Mouse (Mus musculus) embryonic facial prominence, embryonic 14.5 days (tissue): ENCODE results near the gene Insyn1. TPM values are rescaled to one million over a fixed set of nuclear protein-coding genes. Genes with fewer than 3 reads are reported as not detected.

Experiments used
- ATAC-seq: fragments of 200-750 bp; cut with Nextera tagmentation; 2 replicates; pipeline ENCODE4 v1.8.0; 2017; ENCODE audit warnings: low read depth, moderate number of reproducible peaks, moderate TSS enrichment
- DNase-seq: peaks from one replicate; pipeline ENCODE4 v3.0.0-alpha.2; 2015; ENCODE audit warnings: low spot score
- H3K27ac ChIP-seq: fragments of 300-500 bp; sonication (generic); replicated peaks from 2 replicates; pipeline ENCODE4 v1.5.1; 2014; ENCODE audit warnings: low read depth, mild to moderate bottlenecking, low read length, moderate library complexity
- H3K27me3 ChIP-seq: fragments of 300-500 bp; sonication (generic); replicated peaks from 2 replicates; pipeline ENCODE4 v1.6.1; 2014; ENCODE audit warnings: low read length; ENCODE audit not compliant: control insufficient read depth, insufficient read depth
- H3K36me3 ChIP-seq: fragments of 300-500 bp; sonication (generic); 2 replicates; pipeline ENCODE4 v1.6.1; 2014; ENCODE audit warnings: low read length, mixed read lengths; ENCODE audit not compliant: control insufficient read depth, insufficient read depth
- H3K4me1 ChIP-seq: fragments of 300-500 bp; sonication (generic); 2 replicates; pipeline ENCODE4 v1.6.1; 2014; ENCODE audit warnings: antibody characterized with exemption, low read length; ENCODE audit not compliant: control insufficient read depth, insufficient read depth
- H3K4me2 ChIP-seq: fragments of 300-500 bp; sonication (generic); 2 replicates; pipeline ENCODE4 v1.6.1; 2014; ENCODE audit warnings: low read depth, mild to moderate bottlenecking, low read length, moderate library complexity, mixed read lengths
- H3K4me3 ChIP-seq: fragments of 300-500 bp; sonication (generic); 2 replicates; pipeline ENCODE4 v1.5.1; 2014; ENCODE audit warnings: low read depth, mild to moderate bottlenecking, low read length
- H3K9ac ChIP-seq: fragments of 300-500 bp; sonication (generic); 2 replicates; pipeline ENCODE4 v1.6.1; 2014; ENCODE audit warnings: low read depth, mild to moderate bottlenecking, low read length, moderate library complexity, mixed read lengths
- H3K9me3 ChIP-seq: fragments of 300-500 bp; sonication (generic); 2 replicates; pipeline ENCODE4 v1.6.1; 2016; ENCODE audit warnings: low read length; ENCODE audit not compliant: control insufficient read depth
- WGBS: fragments of 180-500 bp; shearing (Covaris S2); extraction: QIAGEN DNeasy Blood & Tissue Kit; methylation state at CpG from one replicate; pipeline ENCODE4 v1.1.7; 2014; 5-methylcytosine and 5-hydroxymethylcytosine counted together
- polyA plus RNA-seq: library from polyadenylated mRNA; unstranded; fragments of >200 nt; fragmentation: Nextera tagmentation; extraction: Ambion mirVana; gene quantifications from 2 replicates; pipeline ENCODE4 v1.2.1, GENCODE M21; 2014

Gene Insyn1
- polyA plus RNA-seq, 1 experiment from 2014 or later: 4.9 TPM

DNA sequence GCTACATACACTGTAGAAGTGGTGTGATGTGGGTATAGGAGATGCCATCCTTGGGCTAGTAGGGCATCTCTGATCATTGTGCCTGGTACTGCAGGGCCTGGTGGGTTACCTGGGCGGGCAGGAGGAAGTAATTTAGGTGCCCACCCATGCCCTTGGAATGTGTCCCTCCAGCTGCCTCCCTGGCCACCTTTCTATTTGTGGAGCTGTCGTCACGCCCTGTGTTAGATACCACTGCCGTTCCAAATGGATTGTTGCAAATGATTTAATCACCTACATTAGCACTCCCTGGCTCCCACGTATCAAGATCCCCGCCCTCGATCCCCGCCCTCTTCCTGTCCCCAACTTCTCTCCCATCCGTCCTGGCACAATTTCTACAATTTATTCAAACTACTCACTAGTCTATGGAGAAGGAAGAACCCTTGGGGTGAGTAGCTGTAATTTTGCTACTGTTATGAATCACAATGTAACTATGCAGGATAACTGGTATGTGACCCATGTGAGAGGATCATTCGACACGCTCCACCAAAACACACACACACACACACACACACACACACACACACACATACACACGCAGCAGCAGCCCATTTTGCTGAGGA is 40.3 kb upstream of the Insyn1 start:
- ATAC-seq (no peak), DNase-seq (no peak)
- 79% methylated on average over 11 of the region's 12 CpGs for WGBS
- H3K9me3 ChIP-seq: no peaks in the 10 kb centered on the region
- H3K27me3 ChIP-seq: no peaks in the 10 kb centered on the region
- no peaks in the 10 kb centered on the region for H3K36me3 ChIP-seq
- 0 out of 2 replicates have a peak, but pooled peaks cover 4% of the 10 kb centered on the region for H3K4me1 ChIP-seq
- no peak overlapping the region for H3K4me3 ChIP-seq
- no peak overlapping the region for H3K4me2 ChIP-seq
- H3K9ac ChIP-seq: no peak overlapping the region
- no peak overlapping the region for H3K27ac ChIP-seq

DNA sequence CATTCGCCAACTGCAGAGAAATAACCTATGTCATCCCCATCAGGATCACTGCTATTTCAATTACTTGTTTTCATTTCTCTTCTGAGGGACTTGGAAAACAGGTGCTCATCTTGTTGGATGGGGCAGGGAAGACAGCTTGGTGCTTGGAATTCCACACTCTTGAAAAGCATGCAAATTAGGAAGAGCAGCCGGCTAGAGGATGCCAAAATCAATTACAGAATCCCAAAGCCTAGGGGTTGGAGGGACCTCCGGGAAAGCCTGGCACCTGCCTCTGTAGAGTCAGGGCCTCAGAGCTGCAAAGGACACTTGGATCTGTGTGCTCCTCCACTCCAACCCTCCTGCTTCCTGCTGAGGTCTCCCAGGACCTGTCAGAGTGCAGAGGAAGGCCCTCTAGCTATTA is 38.9 kb upstream of the Insyn1 start:
- DNase-seq (no peak), ATAC-seq (0 out of 2 replicates have a peak, but pooled peaks have one; percentile 15)
- Histone ChIP-seq H3K9ac (no peak overlapping the region), H3K27ac (no peak overlapping the region), H3K27me3 (no peaks in the 10 kb centered on the region), H3K9me3 (no peaks in the 10 kb centered on the region), H3K4me2 (no peak overlapping the region), H3K4me1 (0 out of 2 replicates have a peak, but pooled peaks cover 4% of the 10 kb centered on the region), H3K36me3 (no peaks in the 10 kb centered on the region), H3K4me3 (no peak overlapping the region)
- WGBS: 30% methylated on average over 3 of the region's 3 CpGs

DNA sequence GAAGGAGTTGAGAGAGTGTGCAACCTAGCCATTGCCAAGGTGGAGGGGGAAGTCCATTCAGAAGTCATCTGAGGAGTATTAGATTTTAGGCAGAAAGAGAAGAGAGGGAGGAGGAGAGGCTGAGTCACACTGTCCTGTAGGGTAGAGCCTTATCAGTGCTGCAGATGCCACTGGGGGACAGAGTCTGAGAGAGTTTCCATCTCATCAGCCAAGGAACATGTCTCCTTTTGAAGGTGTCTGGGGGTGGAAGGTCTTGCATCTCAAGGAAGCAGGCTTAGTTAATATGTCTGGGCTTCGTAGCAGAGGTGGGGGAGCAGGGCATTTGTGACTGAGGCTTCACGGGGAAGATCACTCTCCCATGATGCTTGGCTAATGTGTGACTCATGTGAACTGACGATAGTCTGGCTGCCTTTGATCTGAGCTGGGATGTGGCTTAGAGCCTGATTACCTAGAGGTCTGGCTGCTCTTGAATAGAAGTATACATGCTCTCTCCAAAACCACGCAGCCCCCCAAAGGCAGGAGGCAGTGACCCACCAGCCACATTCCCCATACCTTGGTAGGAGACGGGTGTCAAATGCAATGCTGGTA is 34.5 kb upstream of the Insyn1 start:
- WGBS: 73% methylated on average over 5 of the region's 5 CpGs
- H3K27ac ChIP-seq: no peak overlapping the region
- ATAC-seq: no peak
- H3K4me2 ChIP-seq: no peak overlapping the region
- no peak for DNase-seq
- no peaks in the 10 kb centered on the region for H3K9me3 ChIP-seq
- no peak overlapping the region for H3K9ac ChIP-seq
- no peaks in the 10 kb centered on the region for H3K27me3 ChIP-seq
- no peaks in the 10 kb centered on the region for H3K36me3 ChIP-seq
- peaks cover 27% of the 10 kb centered on the region for H3K4me1 ChIP-seq
- H3K4me3 ChIP-seq: no peak overlapping the region

DNA sequence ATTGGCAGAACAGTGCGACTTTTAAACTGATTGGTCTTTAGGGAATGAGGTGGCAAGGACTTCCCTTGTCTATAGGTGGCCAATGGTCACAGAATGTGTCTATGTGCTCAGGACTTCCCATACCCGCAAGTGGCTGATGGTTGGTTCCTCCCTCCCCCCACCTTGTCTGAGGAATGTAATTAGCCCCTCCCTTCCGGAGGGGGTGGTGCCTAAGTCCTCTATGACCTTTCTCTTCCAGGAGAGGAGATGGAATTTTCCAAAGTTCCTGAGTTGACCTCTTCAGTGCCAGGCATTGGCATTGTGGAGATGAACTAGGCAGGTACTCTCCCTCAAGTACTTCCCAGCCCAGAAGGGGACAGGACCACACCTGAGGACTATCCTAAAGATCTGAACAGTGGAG is 33.5 kb upstream of the Insyn1 start:
- Histone ChIP-seq H3K9me3 (no peaks in the 10 kb centered on the region), H3K4me1 (peaks cover 23% of the 10 kb centered on the region), H3K27me3 (no peaks in the 10 kb centered on the region), H3K4me3 (no peak overlapping the region), H3K9ac (no peak overlapping the region), H3K36me3 (no peaks in the 10 kb centered on the region), H3K27ac (no peak overlapping the region), H3K4me2 (no peak overlapping the region)
- ATAC-seq (no peak), DNase-seq (no peak)
- 29% methylated on average over 3 of the region's 3 CpGs for WGBS

DNA sequence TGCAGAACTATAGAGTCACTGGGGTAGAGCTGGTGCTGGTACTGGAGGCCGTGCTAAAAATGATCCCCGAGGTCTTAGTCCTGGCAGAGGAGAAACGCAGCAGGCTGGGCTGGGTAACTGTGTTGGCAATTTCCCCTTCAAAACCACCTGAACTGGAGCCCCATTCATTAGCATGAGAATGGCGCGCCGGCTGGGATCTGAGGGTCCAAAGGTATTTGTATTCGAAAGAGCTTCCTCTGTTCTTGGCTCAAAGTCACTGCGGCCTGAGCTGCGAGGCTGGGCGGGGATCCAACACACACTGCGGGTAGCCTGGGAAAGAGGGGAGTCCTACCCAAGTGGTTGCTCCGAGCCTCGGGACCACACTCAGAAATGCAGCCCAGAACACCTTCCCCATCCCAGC is 32.6 kb upstream of the Insyn1 start:
- Histone ChIP-seq H3K9me3 (no peaks in the 10 kb centered on the region), H3K27me3 (no peaks in the 10 kb centered on the region), H3K4me2 (no peak overlapping the region), H3K9ac (no peak overlapping the region), H3K36me3 (no peaks in the 10 kb centered on the region), H3K27ac (no peak overlapping the region), H3K4me1 (peaks cover 23% of the 10 kb centered on the region), H3K4me3 (no peak overlapping the region)
- DNase-seq (peak; percentile 79), ATAC-seq (peak; percentile 53)
- WGBS: 8% methylated on average over 13 of the region's 13 CpGs

DNA sequence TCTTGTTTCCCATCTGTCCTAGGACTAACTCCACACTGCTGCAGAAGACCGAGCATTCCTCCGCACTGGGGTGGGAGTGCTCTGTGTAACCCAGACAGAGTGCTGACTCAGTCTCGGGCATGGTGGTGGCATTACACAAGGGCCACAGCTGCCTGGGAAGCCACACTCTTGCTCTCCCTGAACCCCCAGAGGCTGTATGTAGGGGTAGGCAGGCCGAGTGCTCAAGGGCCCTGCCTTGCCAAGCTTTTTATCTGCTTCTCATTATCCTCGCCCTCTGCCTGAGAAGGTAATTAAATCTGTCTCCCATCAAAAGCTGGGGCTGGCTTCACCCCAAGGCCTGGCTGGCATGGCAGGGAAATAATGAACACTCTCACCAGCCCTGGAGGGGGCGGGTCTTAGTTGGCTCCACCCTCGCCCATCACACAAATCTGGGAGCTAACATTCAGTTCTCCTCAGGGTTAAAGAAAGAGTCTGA is 30.9 kb upstream of the Insyn1 start:
- DNase-seq (peak; percentile 80), ATAC-seq (peak; percentile 77)
- no peaks in the 10 kb centered on the region for H3K27me3 ChIP-seq
- H3K9ac ChIP-seq: no peak overlapping the region
- peaks cover 23% of the 10 kb centered on the region for H3K4me1 ChIP-seq
- H3K9me3 ChIP-seq: no peaks in the 10 kb centered on the region
- H3K36me3 ChIP-seq: no peaks in the 10 kb centered on the region
- H3K27ac ChIP-seq: peak overlapping the region; percentile 42; the same call in 1 of the 2 replicates
- WGBS: 38% methylated on average over 7 of the region's 7 CpGs
- H3K4me2 ChIP-seq: no peak overlapping the region
- no peak overlapping the region for H3K4me3 ChIP-seq

DNA sequence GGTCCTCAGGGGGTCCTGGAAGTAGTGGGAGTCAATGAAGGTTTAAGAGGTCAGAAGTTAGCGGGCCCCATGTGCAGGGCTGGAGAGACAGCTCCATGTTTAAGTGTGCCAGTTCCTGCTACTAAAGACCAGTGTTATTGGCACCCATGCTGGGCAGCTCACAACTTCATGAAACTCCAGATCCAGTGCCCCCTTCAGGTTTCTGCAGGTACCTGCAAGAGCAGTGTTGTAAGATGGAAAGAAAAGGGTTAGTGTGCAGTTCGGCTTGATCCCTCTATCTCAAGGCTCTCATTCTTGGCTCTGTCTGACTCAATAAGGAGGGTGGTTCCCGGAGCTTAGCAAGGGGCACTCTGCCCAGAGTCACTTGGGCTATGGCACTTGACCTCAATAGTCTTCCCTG is 30.1 kb upstream of the Insyn1 start:
- DNase-seq (no peak), ATAC-seq (no peak)
- Histone ChIP-seq H3K4me2 (no peak overlapping the region), H3K27ac (peak overlapping the region; percentile 42; the same call in 1 of the 2 replicates), H3K9ac (no peak overlapping the region), H3K9me3 (no peaks in the 10 kb centered on the region), H3K4me1 (peaks cover 23% of the 10 kb centered on the region), H3K27me3 (no peaks in the 10 kb centered on the region), H3K4me3 (no peak overlapping the region), H3K36me3 (no peaks in the 10 kb centered on the region)
- WGBS: 87% methylated on average over 3 of the region's 3 CpGs

DNA sequence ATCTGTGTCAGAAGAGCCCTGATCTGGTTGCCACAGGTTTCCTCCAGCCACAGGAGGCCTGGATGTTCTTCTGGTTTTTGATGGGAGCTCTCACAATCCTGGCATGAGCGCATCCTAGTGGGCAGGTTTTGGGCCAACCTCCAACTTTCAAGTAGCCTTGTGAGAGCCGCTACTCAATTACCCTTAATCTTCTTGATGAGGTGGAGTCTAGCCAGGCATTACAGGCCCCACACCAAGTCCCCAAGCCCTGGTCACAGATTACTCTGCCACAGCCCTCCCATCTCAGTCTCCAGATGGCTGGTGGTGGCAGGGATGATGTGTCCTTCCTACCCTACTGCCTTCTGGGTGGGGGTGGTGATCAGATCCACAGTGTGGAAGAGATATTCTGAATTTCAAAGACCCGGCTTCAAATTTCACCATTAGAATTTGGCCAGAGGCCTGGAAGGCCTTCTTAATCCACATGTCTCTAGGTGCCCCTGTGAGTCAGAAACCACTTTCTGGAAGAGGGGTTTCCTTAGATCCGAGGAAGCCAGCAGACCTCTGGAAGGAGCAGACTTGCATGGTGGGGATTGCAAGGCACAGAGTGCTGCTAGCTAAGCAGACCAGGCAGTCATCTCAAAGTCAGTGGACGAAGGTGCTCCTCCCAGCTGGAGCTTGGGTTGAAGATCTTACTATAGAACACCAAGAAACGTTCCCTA is 29.4 kb upstream of the Insyn1 start:
- no peak overlapping the region for H3K27ac ChIP-seq
- WGBS: 76% methylated on average over 6 of the region's 6 CpGs
- H3K9me3 ChIP-seq: no peaks in the 10 kb centered on the region
- DNase-seq (no peak), ATAC-seq (no peak)
- H3K4me1 ChIP-seq: peaks cover 23% of the 10 kb centered on the region
- no peaks in the 10 kb centered on the region for H3K27me3 ChIP-seq
- H3K4me3 ChIP-seq: no peak overlapping the region
- no peaks in the 10 kb centered on the region for H3K36me3 ChIP-seq
- no peak overlapping the region for H3K4me2 ChIP-seq
- no peak overlapping the region for H3K9ac ChIP-seq
